Mouse (Mus musculus): ENCODE measurements around the gene Scaf8. TPM values are rescaled to one million over a fixed set of nuclear protein-coding genes. Genes with fewer than 3 reads are reported as not detected.
A peak's percentile ranks its signal among the peaks of the same experiment; 100 is the strongest.
"Not testable (repeated sequence)": the region's sequence is repeated elsewhere in the genome, so short reads cannot be mapped to it uniquely, and the experiment has no call there.

Gene Scaf8
- polyA plus RNA-seq, 1 experiment from 2014 or later: 13.7 TPM

DNA sequence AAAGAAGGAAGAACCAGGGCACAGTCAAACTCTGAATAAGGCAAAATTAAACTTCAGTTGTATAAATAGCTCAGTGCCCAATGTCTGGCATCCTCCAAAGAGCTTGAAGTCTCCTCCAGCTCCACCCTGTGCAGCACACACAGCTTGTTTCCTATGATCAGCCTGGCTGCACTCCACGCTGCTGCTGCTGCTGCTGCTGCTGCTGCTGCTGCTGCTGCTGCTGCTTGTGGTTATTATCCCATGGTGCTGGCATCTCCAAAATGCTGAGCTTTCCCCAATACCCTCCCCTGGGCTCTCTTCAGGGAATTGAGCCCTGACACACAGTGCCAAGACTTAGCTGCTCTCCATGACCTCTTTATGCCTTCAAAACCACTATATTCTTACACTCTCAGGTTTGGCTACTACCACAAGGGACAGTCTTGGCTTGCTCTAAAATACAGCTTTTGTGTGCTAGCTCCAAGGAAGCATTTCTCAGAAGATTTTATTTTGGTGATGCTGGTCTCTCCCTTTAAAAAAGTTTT lies 65.7 kb downstream of the Scaf8 start:
- H3K4me1 ChIP-seq (ENCODE audit: control insufficient read depth, insufficient read depth, low read length); ATAC-seq (replicated peaks; ENCODE audit: extremely low read depth, insufficient read depth, low FRiP score); H3K4me2 ChIP-seq (ENCODE audit: low read depth, low read length); H3K4me3 ChIP-seq (ENCODE audit: low read length); H3K27ac ChIP-seq (ENCODE audit: low read length); H3K27me3 ChIP-seq (ENCODE audit: control insufficient read depth, insufficient read depth, low read length); H3K9me3 ChIP-seq (replicated peaks; ENCODE audit: control insufficient read depth, low read length); H3K9ac ChIP-seq (ENCODE audit: low read length): not testable (repeated sequence)
- peaks cover 12% of the 10 kb centered on the region; the same call in 1 of the 2 replicates for H3K36me3 ChIP-seq (ENCODE audit: control insufficient read depth, insufficient read depth)
- 83% methylated on average over 1 of the region's 1 CpGs for WGBS

DNA sequence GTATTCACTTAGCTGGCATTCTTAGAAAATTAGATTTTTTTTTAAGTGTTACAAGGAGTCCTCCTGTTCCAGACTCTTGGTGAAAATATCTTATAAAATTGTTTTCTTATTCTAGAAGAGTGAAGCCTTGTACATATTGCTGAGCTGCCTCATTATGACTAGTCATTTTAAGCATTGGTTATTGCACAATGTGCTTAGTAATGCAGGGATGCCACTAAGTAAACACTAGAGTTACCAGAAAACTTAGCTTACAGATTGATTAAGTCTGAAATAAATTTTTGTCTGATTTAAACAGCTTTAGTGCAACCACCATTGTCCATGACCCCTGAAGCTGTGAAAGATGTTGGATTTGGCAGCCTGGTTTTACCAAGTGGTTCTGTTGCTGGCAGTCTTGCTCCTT lies 80.7 kb downstream of the Scaf8 start:
- not testable (repeated sequence) for H3K4me1 ChIP-seq (ENCODE audit: control insufficient read depth, insufficient read depth, low read length); ATAC-seq (replicated peaks; ENCODE audit: extremely low read depth, insufficient read depth, low FRiP score); H3K9me3 ChIP-seq (replicated peaks; ENCODE audit: control insufficient read depth, low read length); H3K27me3 ChIP-seq (ENCODE audit: control insufficient read depth, insufficient read depth, low read length); H3K9ac ChIP-seq (ENCODE audit: low read length); H3K27ac ChIP-seq (ENCODE audit: low read length); H3K4me3 ChIP-seq (ENCODE audit: low read length); H3K4me2 ChIP-seq (ENCODE audit: low read depth, low read length)
- peaks cover 42% of the 10 kb centered on the region for H3K36me3 ChIP-seq (ENCODE audit: control insufficient read depth, insufficient read depth)

DNA sequence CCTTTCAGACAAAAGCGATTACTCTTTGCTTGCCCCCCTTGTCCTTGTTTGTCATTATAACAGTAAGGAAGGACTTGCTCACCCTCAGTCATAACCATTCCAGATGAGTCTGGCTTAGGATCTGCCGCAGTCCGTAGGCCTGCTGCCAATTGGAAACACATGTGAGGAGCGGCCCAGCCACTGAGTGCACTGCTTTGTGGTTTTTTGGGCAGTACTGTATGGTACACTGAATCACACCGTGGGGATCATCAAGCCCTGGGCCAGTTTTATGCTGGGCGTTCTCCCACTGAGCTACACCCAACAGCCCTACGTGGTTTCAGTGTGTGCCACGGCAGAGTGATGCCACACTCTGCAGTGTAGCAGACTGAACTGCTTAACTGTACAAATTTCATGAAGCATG lies 85.6 kb downstream of the Scaf8 start:
- ATAC-seq (replicated peaks; ENCODE audit: extremely low read depth, insufficient read depth, low FRiP score): no peak

DNA sequence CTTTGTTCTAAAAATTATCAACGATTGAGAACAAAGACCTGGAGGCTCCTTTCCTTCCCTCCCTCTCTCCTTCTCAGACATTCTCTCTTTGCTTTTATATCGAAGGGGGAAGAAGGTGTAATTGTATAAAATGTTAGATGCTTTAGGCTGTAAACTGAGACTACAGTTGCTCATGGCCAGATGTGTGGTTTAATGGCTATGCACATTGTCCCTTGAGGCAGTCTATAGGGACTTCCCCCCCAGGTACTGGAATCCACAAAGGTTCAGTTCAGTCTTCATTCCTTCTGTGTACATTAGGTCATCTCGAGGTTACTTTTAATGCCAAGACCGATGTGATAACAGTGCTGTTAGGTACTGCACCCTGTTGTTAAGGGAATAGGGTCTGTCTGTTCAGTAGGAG lies 89.1 kb downstream of the Scaf8 start:
- Histone ChIP-seq H3K27me3 (ENCODE audit: control insufficient read depth, insufficient read depth, low read length) (no peaks in the 10 kb centered on the region), H3K27ac (ENCODE audit: low read length) (no peak overlapping the region), H3K9ac (ENCODE audit: low read length) (no peak overlapping the region), H3K9me3 (replicated peaks; ENCODE audit: control insufficient read depth, low read length) (no peaks in the 10 kb centered on the region), H3K4me1 (ENCODE audit: control insufficient read depth, insufficient read depth, low read length) (peaks cover 8% of the 10 kb centered on the region), H3K4me2 (ENCODE audit: low read depth, low read length) (no peak overlapping the region), H3K4me3 (ENCODE audit: low read length) (no peak overlapping the region), H3K36me3 (ENCODE audit: control insufficient read depth, insufficient read depth) (peaks cover 8% of the 10 kb centered on the region)
- no peak for ATAC-seq (replicated peaks; ENCODE audit: extremely low read depth, insufficient read depth, low FRiP score)
- 74% methylated on average over 4 of the region's 4 CpGs for WGBS

More for the DNA sequence above, 85.6 kb downstream of the Scaf8 start:
- Histone ChIP-seq H3K4me2 (ENCODE audit: low read depth, low read length) (no peak overlapping the region), H3K36me3 (ENCODE audit: control insufficient read depth, insufficient read depth) (peaks cover 26% of the 10 kb centered on the region), H3K27me3 (ENCODE audit: control insufficient read depth, insufficient read depth, low read length) (no peaks in the 10 kb centered on the region), H3K27ac (ENCODE audit: low read length) (no peak overlapping the region), H3K4me3 (ENCODE audit: low read length) (no peak overlapping the region), H3K9me3 (replicated peaks; ENCODE audit: control insufficient read depth, low read length) (no peaks in the 10 kb centered on the region), H3K9ac (ENCODE audit: low read length) (no peak overlapping the region), H3K4me1 (ENCODE audit: control insufficient read depth, insufficient read depth, low read length) (no peaks in the 10 kb centered on the region)
- WGBS: 84% methylated on average over 8 of the region's 8 CpGs

DNA sequence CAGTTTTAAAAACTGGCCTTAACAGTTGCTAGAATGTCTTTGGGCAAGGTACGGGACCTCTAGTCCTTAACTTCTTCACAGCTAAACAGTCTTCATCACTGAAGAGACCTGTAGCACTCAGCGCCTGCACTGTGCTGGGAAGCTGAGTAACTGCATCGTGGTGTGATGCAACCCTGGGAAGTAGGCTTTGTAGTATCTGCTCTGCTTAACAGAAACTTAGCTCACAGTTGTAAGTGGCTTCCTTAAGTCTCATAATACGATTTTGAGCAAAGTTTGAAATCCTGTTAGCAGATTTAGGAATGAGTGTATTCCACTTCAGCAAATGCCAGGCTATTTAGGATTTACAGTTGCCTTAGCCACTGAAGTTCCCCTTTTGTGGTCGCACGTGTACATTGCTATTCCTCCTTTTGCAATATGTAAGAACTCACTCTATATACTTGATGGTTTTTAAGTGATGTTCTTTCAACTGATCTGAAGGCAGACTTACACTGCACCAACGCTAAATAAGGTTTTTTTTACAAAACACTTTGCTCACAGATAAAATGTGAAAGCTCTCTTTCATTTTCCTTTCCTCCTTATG lies 90.1 kb downstream of the Scaf8 start:
- no peak overlapping the region for H3K9ac ChIP-seq (ENCODE audit: low read length)
- ATAC-seq (replicated peaks; ENCODE audit: extremely low read depth, insufficient read depth, low FRiP score): no peak
- no peak overlapping the region for H3K27ac ChIP-seq (ENCODE audit: low read length)
- 80% methylated on average over 7 of the region's 7 CpGs for WGBS
- H3K4me2 ChIP-seq (ENCODE audit: low read depth, low read length): no peak overlapping the region
- H3K9me3 ChIP-seq (replicated peaks; ENCODE audit: control insufficient read depth, low read length): no peaks in the 10 kb centered on the region
- no peaks in the 10 kb centered on the region for H3K27me3 ChIP-seq (ENCODE audit: control insufficient read depth, insufficient read depth, low read length)
- peaks cover 8% of the 10 kb centered on the region for H3K4me1 ChIP-seq (ENCODE audit: control insufficient read depth, insufficient read depth, low read length)
- no peak overlapping the region for H3K4me3 ChIP-seq (ENCODE audit: low read length)
- peaks cover 10% of the 10 kb centered on the region for H3K36me3 ChIP-seq (ENCODE audit: control insufficient read depth, insufficient read depth)

DNA sequence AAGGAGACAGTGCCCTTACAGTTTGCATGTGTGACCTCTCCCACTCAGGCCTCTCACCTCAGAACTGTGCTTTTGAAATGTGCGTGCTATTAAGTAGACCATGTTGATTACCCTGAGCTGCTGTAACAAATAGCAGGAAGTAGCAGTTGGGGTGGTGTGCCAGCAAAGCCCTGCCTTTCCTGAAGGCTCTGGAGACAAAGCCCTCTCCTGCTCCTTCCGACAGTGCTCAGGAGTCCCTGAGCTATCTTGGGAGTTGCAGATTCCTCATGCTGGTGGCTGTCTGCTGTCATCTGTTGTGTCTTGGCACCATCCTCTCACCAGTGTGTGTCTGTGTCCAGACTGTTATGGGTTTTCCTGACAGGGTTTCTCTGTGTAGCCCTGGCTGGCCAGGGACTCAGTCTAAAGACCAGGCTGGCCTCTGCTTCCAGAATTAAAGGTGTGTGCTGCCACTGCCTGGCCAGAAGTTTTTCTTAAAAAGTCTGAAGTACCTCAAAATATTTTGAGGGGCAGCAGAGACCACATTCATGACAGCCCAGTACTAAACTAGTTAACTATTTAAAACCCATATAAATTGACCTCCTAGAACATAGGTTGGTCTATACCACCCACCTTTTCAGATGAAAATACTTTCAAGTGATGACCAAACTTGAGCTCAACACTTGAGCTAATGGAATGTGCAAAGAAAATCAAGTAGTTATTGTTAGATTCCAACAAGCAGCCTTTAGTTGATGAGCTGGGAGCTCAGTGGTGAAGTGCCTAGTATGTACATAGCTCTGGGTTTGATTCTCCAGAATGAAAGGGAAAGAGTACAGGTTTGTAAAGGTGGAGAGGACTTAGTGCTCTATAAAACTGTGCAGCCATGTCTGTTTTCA lies 92.0 kb downstream of the Scaf8 start:
- Histone ChIP-seq H3K36me3 (ENCODE audit: control insufficient read depth, insufficient read depth) (peaks cover 4% of the 10 kb centered on the region; the same call in 1 of the 2 replicates), H3K9ac (ENCODE audit: low read length) (no peak overlapping the region), H3K4me2 (ENCODE audit: low read depth, low read length) (no peak overlapping the region), H3K27me3 (ENCODE audit: control insufficient read depth, insufficient read depth, low read length) (no peaks in the 10 kb centered on the region), H3K4me1 (ENCODE audit: control insufficient read depth, insufficient read depth, low read length) (peaks cover 8% of the 10 kb centered on the region), H3K4me3 (ENCODE audit: low read length) (no peak overlapping the region), H3K9me3 (replicated peaks; ENCODE audit: control insufficient read depth, low read length) (no peaks in the 10 kb centered on the region), H3K27ac (ENCODE audit: low read length) (peak overlapping the region; percentile 25)
- 32% methylated on average over 2 of the region's 2 CpGs for WGBS
- ATAC-seq (replicated peaks; ENCODE audit: extremely low read depth, insufficient read depth, low FRiP score): peak; percentile 58

DNA sequence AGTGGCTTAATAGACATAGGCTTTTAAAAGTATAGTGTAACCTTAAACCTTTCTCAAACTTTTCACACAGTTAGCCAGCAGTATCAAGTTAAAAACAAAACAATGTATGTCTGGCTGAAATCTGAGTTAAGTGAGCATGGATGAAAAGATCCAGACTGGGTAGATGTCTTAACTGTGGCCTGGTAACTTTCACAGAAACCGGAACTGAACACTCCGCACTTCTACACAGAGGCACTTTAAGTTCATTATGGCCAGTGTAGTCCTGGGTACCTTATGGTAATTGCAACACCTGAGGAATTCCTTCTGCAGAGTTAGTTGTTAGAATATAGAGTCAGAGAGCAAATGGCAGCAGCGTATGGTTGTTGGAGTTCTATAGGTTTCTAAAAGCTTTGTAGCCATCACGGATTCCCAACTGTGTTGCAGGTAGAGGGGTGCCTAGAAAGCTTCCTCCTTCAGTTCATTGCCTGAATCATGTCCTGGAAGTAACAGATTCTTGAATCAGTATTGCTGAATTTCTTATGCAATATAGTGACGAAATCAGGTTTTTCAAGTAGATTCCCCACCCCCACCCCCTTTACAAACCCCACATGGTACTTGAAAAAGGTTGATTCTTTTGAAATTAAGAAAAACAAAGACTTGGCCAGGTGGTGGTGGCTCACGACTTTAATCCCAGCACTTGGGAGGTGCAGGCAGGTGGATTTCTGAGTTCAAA lies 92.9 kb downstream of the Scaf8 start:
- H3K27me3 ChIP-seq (ENCODE audit: control insufficient read depth, insufficient read depth, low read length): no peaks in the 10 kb centered on the region
- H3K4me3 ChIP-seq (ENCODE audit: low read length): no peak overlapping the region
- no peak overlapping the region for H3K27ac ChIP-seq (ENCODE audit: low read length)
- peaks cover 8% of the 10 kb centered on the region for H3K4me1 ChIP-seq (ENCODE audit: control insufficient read depth, insufficient read depth, low read length)
- 83% methylated on average over 6 of the region's 6 CpGs for WGBS
- no peak for ATAC-seq (replicated peaks; ENCODE audit: extremely low read depth, insufficient read depth, low FRiP score)
- peaks cover 6% of the 10 kb centered on the region; the same call in 1 of the 2 replicates for H3K36me3 ChIP-seq (ENCODE audit: control insufficient read depth, insufficient read depth)
- H3K9ac ChIP-seq (ENCODE audit: low read length): no peak overlapping the region
- no peaks in the 10 kb centered on the region for H3K9me3 ChIP-seq (replicated peaks; ENCODE audit: control insufficient read depth, low read length)
- no peak overlapping the region for H3K4me2 ChIP-seq (ENCODE audit: low read depth, low read length)

DNA sequence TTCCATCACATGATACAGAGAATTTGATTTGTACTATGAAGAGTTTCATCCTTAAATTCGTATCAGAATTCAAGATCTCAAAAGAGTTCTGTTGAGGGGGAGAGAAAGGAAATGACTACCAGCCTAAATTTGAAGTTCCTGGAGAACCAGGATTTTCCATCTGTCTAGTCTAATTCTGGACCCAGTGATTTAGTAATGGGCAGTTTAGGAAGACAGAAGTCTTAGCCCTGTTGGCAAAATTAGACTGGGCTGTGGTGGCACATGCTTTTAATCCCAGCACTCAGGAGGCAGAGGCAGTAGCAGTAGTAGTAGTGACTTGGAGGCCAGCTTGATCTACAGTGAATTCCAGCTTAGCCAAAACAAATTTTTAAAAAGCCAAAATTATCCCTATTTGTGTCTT lies 93.7 kb downstream of the Scaf8 start:
- ATAC-seq (replicated peaks; ENCODE audit: extremely low read depth, insufficient read depth, low FRiP score): no peak
- 71% methylated on average over 1 of the region's 1 CpGs for whole genome bisulfite sequencing
- Histone ChIP-seq H3K9me3 (replicated peaks; ENCODE audit: control insufficient read depth, low read length) (no peaks in the 10 kb centered on the region), H3K4me2 (ENCODE audit: low read depth, low read length) (no peak overlapping the region), H3K27me3 (ENCODE audit: control insufficient read depth, insufficient read depth, low read length) (no peaks in the 10 kb centered on the region), H3K4me3 (ENCODE audit: low read length) (no peak overlapping the region), H3K36me3 (ENCODE audit: control insufficient read depth, insufficient read depth) (peaks cover 7% of the 10 kb centered on the region; the same call in 1 of the 2 replicates), H3K4me1 (ENCODE audit: control insufficient read depth, insufficient read depth, low read length) (peaks cover 8% of the 10 kb centered on the region), H3K27ac (ENCODE audit: low read length) (no peak overlapping the region), H3K9ac (ENCODE audit: low read length) (no peak overlapping the region)

DNA sequence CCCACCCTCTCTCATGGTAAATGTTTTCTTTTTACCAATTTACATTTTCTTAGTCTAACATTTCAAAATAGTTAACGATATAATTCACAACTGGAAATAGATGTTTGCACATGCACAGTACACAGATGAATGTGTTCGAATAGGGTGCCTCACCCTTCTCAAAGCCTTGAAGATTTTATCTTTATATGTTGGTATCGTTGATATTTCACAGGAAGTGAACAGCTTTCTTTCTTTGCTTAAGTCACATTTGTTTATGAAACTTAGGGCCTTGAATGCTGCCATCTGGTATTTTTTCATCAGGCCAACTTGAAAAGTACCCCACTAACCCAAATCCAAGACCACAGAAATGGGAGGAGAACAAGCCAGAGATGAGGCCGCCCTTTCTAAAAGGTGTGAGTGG lies 94.8 kb downstream of the Scaf8 start:
- WGBS: 86% methylated on average over 4 of the region's 4 CpGs
- no peak overlapping the region for H3K4me3 ChIP-seq (ENCODE audit: low read length)
- no peak for ATAC-seq (replicated peaks; ENCODE audit: extremely low read depth, insufficient read depth, low FRiP score)

More for the DNA sequence above, 94.8 kb downstream of the Scaf8 start:
- Histone ChIP-seq H3K4me2 (ENCODE audit: low read depth, low read length) (no peak overlapping the region), H3K36me3 (ENCODE audit: control insufficient read depth, insufficient read depth) (peaks cover 7% of the 10 kb centered on the region; the same call in 1 of the 2 replicates), H3K9me3 (replicated peaks; ENCODE audit: control insufficient read depth, low read length) (no peaks in the 10 kb centered on the region), H3K27ac (ENCODE audit: low read length) (no peak overlapping the region), H3K9ac (ENCODE audit: low read length) (no peak overlapping the region), H3K4me1 (ENCODE audit: control insufficient read depth, insufficient read depth, low read length) (peaks cover 8% of the 10 kb centered on the region), H3K27me3 (ENCODE audit: control insufficient read depth, insufficient read depth, low read length) (no peaks in the 10 kb centered on the region)
